Mouse (Mus musculus): ENCODE data around the gene Spryd3. TPM values are rescaled to one million over a fixed set of nuclear protein-coding genes. Genes with fewer than 3 reads are reported as not detected.
"Not testable (repeated sequence)": the region's sequence is repeated elsewhere in the genome, so short reads cannot be mapped to it uniquely, and the experiment has no call there.

Gene Spryd3
- 10.9 and 12.6 TPM in 2 replicates for total RNA-seq (2014; fragmentation: Nextera tagmentation)
- total RNA-seq (2017) = 13.2 and 24.2 TPM in 2 replicates

DNA sequence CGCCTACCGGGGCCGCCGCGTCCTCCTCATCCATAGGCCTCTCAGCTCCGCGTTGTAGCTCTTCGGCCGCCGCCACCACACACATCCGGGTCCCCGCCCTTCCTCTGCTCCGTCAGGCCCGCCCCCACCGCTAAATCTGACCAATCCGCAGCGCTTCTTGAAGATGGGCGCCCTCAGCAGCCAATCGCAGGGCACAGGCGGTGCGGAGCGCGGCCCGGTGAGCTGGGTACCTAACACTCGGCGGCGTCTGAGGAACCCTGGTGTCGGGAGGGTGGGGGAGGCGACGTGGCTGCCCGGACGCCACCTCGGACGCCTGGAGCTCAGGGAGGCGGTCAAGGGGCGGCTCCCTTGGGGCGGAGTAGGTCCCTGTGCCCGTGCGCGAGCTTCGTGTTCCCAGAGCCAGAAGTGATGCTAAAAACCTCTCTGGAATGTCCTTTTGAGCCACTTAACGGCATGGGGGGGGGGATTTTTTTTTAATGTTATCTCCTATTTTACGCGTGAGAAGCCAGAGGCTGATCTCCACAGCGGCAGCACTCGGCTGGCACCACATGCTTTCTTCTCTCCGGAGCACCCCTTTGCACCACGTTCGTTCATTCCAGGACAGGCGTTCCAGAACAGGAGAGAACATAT lies at the start of gene Spryd3:
TSS of gene Spryd3 (minus strand) at position 106 of the 630 bp plus-strand sequence.
- ATAC-seq (replicated peaks; ENCODE audit: poor library complexity, severe bottlenecking) = peak; percentile 99

DNA sequence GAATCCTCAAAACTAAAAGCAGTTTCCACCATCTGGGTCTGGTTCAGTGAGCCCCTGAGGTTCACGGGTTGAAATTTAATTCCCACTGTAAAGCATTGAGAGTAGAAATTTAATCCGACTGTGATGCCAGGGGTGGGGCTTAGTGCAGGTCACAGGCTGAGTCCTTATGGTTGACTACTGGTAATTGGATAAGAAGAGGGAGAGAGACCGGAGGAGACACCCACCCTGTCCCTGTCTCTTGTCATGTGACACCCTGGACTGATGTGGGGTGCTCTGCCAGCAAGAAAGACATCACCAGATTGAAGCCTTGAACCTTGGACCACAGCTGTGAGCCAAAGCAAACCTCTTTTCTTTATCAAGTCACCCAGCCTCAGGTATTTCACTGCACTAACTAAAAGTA lies 47.0 kb upstream of the Spryd3 start:
- no peak for ATAC-seq (replicated peaks; ENCODE audit: poor library complexity, severe bottlenecking)

DNA sequence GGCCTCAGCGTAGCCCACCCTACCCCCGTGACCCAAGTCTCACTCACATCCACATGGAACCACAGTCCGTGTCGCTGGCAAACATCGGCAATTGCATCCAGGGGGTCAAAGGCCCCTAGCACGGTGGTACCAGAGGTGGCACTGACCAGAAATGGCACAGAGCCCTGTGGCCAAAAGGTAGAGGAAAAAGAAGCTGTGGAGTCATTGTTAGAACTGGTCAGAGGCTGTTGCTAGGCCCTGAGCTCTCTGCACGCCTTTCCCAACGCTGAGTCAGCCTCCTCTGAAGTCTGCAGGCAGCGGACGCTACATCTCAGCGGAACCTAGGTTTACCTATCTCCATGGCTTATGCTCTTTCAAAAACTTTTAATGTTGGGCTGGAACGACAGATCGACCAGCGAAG lies 43.9 kb upstream of the Spryd3 start:
- ATAC-seq (replicated peaks; ENCODE audit: poor library complexity, severe bottlenecking) = no peak

DNA sequence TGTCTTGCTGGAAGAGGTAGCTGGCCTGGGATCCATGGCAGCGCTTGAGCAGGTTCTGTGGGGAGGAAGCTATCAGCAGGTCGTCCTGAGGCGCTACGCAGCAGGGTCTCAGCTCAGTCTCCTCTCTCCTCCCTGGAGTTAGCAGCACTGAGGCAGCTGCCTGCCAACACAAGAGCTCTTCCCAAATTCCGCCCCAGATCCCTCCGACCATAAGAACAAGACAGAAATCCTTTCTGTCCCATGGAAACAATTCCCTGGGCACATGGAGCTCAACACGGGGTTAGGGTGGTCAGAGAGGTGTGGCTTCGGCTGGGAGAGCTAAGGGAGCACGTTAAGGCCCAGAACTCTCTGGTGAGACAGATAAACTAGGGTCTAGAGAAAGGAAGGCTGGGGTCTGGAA lies 43.1 kb upstream of the Spryd3 start:
- no peak for ATAC-seq (replicated peaks; ENCODE audit: poor library complexity, severe bottlenecking)

DNA sequence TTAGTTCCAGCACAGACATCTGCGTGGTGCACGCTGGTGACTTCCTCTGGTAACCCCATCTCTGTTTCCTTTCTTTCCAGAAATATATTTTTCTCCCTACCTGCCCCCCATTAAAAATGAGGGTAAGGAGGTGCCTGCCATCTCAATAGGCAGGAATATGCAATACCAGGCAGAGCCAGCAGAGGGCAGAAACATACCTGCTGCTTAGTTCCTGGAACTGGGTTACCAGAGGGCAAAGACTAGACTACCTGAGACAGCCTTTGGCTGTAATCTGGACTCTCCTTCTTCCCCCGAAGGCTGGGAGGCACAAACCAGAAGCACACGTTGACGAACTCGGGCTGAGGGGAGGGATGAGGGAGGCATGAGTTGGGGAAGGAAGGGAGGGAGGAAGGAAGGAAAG lies 42.2 kb upstream of the Spryd3 start:
- ATAC-seq (replicated peaks; ENCODE audit: poor library complexity, severe bottlenecking) = peak; percentile 78

DNA sequence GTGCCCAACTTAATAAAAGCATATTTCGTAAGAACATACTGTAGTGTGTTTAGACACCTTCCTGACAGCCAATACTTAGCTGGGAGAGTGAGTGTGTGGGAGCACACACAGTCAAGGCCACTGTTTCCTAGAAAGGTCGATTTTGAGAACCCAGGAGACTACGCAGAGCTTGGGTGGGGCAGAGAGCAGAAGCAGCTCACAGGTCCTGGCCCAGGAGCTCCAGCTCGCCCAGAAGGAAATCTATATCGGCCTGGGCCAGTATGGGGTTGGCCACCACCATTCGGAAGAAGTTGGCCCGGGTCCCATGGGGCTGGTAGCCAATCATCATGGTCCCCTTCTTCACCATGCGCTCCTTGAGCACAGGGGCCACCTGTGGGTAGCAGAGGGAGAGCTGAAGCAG lies 41.4 kb upstream of the Spryd3 start:
- no peak for ATAC-seq (replicated peaks; ENCODE audit: poor library complexity, severe bottlenecking)

DNA sequence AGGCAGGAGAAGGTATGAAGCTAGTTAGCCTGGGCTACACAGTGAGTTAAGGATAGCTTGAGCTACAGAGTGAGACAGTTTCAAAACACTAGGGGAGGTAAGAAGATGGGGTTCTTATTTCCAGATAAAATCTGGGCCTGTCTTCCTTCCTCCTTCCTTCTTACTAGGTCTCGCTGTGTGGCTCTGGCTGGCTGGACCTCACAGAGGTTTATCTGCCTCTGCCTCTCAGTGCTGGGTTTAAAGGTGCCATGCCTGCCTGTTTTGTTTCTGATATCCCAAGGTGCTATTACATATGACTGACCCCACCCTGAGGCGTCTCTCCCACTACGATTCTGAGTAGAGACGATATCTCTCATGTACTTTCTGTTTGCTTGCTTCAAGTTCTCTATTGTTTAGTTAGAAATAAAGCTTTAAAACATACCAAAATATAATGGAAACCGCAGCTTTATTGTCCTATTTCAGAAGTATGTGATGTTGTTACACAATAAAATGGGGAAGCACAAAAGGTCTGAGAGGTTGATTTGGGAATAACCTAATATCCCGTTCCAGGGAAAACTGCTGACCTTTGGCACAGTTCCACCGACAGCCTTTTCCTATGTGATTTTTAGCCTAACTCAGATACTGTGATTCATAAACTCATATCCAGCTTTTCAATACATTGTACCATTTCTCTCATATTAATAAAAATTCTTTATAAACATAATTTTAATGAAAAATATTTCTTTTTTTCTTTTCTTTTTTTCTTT lies 40.7 kb upstream of the Spryd3 start:
- ATAC-seq (replicated peaks; ENCODE audit: poor library complexity, severe bottlenecking) = no peak

DNA sequence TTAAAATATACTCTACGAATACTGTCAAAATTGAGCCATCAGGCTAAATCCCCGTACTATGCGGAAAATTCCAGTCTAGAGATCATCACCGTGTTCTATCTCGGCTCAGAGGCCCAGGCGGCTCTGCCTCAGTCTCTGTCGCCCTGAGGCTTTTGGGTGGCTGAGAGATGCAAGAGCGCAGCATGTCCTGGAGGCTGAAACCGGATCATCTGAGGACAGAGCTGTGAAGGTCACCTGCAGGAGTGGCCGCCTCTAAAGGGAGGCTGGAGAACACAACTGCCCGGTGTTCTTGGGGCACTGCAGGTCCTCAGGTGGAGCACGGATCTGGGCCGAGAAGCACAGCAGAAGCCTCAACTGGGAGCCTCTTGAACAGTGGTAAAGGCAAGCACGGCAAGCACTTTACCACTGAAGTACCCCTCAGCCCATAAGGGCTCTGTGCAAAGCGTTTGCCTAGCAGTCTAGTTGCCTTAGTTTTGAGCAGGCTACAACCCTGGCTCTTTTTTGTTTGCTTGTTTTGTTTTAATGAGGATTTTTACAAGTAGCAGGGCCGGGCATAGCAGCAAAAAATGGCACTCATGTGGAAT lies 39.8 kb upstream of the Spryd3 start:
- no peak for ATAC-seq (replicated peaks; ENCODE audit: poor library complexity, severe bottlenecking)

DNA sequence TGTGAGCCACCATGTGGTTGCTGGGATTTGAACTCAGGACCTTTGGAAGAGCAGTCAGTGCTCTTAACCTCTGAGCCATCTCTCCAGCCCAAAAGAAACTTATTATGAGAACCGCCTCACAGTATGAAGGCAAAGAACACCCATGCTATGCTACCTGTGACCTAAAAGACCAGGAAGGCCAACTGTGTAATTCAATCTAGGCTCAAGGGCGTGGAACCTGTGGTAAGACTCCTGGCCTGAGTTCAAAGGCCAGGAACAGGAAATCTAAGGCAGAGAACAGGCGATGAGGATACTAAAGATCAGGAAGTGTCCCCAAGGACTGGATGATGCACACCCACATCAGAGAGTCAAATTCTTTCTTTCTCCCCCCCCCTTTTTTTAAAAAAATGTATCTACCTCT lies 37.5 kb upstream of the Spryd3 start:
- ATAC-seq (replicated peaks; ENCODE audit: poor library complexity, severe bottlenecking) = no peak

DNA sequence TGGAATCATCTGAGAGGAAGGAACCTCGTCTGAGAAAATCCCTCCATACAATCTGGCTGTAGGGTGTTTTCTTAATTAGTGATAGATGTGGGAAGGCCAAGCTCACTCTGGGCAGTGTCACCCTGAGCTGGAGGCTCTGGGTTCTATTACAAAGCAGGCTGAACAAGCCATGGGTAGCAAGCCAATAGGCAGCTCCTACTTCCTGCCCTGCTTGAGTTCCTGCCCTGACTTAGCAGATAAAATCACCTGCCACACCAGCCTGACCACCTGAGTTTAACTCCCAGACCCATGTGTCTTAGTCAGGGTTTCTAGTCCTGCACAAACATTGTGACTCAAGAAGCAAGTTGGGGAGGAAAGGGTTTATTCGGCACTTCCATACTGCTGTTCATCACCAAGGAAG lies 33.0 kb upstream of the Spryd3 start:
- no peak for ATAC-seq (replicated peaks; ENCODE audit: poor library complexity, severe bottlenecking)

DNA sequence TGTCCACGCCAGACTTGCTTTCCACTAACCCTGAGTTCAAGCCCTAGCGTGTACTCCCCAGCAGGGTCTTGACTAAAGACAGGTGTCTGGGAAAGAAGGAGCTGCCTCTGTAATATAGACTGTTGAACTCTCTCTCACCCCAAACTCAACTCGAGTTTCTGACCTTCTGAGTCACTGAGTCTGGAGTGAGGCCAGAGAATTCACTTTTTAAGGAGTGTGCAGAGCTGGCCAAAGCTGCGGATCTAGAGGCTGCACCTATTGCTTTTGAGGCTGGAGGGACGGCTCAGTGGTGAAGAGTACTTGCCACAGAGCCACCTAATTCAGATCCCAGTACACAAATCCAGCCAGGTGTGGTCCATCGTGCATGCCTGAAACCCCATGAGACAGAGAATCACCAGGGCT lies 31.6 kb upstream of the Spryd3 start:
- ATAC-seq (replicated peaks; ENCODE audit: poor library complexity, severe bottlenecking) = no peak

DNA sequence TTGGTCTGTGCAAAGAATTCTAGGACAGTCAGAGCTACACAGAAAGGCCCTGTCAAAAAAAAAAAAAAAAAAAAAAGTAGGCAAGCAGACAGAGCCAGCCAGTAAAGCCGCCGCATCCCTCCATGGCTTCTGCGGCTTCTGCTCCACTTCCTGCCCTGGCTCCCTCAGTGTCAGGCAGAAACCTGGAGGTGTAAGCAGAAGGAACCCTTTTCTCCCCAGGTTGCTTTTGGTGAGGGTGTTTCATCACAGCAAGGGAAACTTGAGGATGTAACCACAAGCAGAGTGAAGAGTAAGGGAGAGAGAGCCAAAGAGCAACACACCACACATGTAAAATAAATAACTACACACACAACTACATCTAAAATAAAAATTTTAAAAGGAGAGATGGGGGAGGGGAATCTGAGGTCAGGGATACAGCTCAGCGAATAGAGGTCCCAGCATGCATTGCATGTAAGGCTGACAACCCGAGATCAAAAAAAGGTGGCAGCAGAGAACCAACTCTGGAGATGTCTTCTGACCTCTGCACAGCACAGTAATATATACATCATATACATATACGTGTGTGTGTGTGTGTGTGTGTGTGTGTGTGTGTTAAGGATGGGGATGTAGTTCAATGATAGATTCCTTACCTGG lies 29.6 kb upstream of the Spryd3 start:
- ATAC-seq (replicated peaks; ENCODE audit: poor library complexity, severe bottlenecking) = peak; percentile 83

DNA sequence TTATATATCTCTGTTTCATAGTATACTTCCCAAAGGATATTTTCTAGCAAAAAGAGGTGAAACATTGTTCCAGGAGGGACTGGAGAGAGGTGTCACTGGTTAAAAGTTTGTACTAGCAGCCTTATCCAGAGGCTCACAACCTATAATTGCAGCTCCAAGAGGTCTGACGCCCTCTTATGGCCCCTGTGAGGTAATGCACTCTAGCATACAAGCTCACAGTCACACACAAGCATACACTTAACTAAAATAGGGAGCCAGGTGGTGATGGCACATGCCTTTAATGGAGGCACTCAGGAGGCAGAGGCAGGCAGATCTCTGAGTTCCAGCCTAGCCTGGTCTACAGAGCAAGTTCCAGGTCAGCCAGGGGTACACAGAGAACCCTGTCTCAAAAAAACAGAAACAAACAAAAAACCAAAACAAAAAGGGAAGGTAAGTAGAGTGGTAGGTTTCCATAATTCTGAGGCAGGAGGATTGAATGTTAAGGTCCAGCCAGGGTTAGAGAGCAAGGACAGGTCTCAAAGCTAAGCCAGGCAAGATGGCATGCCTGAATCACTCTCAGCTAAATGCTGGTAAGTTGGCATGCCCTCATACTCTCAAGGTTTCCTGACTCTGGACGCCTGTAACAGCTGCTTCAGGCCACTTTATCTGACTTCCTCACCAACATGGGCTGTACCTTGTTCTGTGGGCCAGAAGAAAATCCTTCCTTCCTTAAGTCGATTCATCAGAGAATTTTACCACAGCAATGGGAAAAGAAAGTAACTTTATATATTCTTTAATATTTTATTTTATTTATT lies 28.1 kb upstream of the Spryd3 start:
- ATAC-seq (replicated peaks; ENCODE audit: poor library complexity, severe bottlenecking) = no peak

DNA sequence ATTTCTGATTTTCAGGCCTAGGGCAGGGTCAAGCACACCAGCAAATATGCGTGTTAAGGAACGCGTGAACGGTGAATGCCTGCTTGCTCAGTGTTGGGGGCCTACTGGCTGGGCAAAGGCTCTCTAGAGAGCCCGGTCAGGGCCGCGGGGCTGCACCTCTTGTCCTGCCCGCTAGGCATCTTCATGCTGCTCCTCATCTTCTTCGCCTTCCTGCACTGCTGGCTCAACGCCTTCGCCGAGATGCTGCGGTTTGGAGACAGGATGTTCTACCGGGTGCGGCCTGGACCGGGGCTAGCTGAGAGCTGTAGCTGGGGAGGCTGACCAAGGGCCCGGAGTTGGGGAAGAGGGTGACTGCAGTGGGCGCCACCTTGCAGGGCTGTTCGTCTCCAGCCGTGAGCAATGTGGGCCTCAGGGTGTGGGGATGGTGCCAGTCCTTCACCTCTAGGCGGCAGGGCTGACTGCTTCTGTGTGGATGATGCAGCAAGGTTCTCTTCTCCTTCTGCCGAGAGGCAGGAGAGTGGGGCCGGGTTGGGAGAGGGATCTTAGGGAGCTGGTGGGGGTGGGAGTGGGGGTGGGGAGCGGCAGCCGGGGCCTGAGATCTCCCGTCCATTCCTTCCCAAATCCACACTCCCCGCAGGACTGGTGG lies 24.5 kb upstream of the Spryd3 start:
- peak; percentile 26 for ATAC-seq (replicated peaks; ENCODE audit: poor library complexity, severe bottlenecking)

DNA sequence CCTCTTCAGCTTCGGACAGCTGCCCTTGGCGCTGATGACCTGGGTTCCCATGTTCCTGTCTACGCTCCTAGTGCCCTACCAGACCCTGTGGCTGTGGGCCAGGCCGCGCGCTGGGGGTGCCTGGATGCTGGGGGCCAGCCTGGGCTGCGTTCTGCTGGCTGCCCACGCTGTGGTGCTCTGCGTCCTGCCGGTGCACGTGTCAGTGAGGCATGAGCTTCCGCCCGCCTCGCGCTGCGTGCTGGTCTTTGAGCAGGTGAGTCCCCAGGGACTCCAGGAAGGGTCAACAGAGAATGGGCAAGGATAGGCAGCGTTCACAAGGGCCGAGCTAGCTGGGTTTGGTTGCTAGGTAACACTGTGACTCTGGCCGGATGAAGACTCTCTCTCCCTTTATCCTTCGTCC lies 20.8 kb upstream of the Spryd3 start:
- ATAC-seq (replicated peaks; ENCODE audit: poor library complexity, severe bottlenecking) = no peak

DNA sequence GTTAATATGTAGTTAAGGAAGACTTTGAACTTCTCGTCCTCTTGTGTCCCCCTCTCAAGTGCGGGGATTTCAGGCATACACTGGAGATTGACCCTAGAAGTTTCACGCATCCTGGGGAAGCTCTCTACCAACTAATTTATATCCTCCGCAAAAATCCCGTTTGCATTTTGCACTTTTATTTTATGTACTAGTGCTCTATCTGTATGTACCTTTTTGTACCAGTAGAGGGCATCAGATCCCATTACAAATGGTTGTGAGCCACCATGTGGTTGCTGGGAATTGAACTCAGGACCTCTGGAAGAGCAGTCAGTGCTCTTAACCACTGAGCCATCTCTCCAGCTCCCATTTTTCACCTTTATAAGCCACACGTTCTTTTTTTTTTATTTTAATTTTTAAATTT lies 19.0 kb upstream of the Spryd3 start:
- ATAC-seq (replicated peaks; ENCODE audit: poor library complexity, severe bottlenecking) = not testable (repeated sequence)

DNA sequence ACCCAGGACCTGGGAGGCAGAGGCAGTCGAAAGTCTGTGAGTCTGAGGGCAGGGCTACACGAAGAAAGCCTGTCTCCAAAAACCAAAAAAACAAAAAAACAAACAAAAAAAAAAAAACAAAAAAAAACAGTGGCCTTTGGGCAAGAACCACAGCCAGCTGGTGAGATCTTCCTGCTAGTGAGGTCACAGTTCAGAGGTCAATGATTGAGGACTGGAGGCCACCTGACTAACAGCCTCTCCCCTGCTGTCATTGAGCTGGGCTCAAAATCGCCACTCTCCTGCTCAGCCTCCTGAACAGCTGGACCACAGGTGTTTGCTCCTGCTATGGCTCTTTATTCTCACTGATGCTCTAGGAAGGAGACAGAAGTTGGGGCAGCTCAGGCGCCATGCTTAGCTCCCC lies 16.6 kb upstream of the Spryd3 start:
- ATAC-seq (replicated peaks; ENCODE audit: poor library complexity, severe bottlenecking) = no peak

DNA sequence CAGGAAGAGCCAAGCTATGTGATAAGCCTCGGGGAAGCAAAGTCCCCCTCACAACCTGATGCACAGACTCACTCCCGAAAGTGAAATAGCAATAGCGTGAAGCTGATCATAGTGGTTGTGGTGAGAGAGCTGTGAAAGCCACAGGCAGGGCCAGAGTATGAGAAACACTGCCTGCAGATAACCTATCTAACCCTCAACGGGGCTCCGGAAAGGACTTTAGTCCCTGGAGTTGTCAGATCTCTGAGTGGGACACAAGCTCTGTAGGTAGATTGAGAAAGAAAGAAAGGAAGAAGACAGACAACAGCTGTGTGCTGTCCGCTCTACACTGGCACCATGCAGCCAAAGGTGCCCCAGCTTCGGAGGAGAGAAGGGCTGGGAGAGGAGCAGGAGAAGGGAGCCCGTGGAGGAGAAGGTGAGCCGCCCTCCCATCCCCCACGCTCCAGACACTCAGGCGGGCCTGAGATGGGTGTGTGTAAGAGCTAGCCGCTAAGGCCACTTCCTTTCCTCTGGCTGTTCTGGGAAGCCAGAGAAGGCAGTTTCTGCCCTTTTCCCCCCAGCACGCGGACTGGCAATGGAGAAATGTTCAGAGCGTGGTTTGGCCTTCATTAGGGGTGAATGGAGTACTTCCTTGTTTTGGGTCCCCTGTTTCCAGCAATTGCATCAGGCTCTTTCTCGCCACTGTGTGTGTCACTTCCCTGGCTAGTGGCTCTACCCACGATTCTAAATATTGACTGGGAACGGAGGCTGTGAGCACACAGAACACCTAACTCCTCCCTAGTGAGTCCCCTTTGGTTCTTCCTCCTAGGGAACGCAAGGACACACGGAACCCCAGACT lies 14.5 kb upstream of the Spryd3 start, which contains the start of gene Soat2:
TSS of gene Soat2 (plus strand) at position 226 of the 835 bp plus-strand sequence.
- peak; percentile 88 for ATAC-seq (replicated peaks; ENCODE audit: poor library complexity, severe bottlenecking)

DNA sequence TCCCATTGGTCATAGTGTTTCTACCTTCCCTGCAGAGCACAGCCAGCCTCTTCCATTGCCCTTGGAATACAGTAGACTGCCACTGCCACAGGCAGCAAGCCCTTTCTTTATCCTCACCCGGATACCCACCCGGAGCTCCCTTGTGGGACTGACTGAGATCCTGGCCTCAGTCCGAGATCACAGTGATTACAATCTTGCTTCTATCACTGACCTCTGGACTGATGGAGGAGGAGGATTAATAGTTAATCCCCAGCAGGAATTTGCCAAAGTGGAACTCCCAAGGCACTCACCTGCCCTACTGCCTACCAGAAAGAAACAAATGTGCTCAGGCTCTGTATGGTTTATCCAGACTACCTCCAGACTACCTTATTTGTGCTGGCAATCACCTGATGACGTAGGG lies 13.5 kb upstream of the Spryd3 start:
- ATAC-seq (replicated peaks; ENCODE audit: poor library complexity, severe bottlenecking) = no peak

Data from granulocyte monocyte progenitor cell, adult 5-6 weeks (primary cell).